Mouse (Mus musculus) cerebellum, adult 2 months (tissue): ENCODE measurements at regions not wholly inside any gene's neighbourhood (a gene's known extent, or its start where the extent isn't known, plus 50 kb on each side); places are given as distances from the start of the nearest gene placed in this dataset.

Experiments used
- CTCF ChIP-seq: fragments of 200-500 bp; IDR thresholded peaks from 2 replicates; pipeline ENCODE4 v1.5.1; 2011; ENCODE audit warnings: low read depth, mild to moderate bottlenecking, control low read depth, low read length, moderate library complexity, borderline replicate concordance; ENCODE audit not compliant: insufficient read depth
- POLR2A ChIP-seq: fragments of 200-500 bp; IDR thresholded peaks from 2 replicates; pipeline ENCODE4 v1.6.1; 2011; ENCODE audit warnings: low read length, control low read depth, borderline replicate concordance; ENCODE audit not compliant: insufficient read depth

GRCm38 (mm10) chr10:117571891-117572573 lies 57.3 kb upstream of the Cpm start:
- TF ChIP-seq POLR2A (no peak), CTCF (no peak)
